Mouse (Mus musculus): Measurements from ENCODE around the gene Pitpnc1. TPM values are rescaled to one million over a fixed set of nuclear protein-coding genes. Genes with fewer than 3 reads are reported as not detected.
A peak's percentile ranks its signal among the peaks of the same experiment; 100 is the strongest.

Pitpnc1 gene
- polyA plus RNA-seq, 1 experiment from 2014 or later: 9.1 TPM

DNA sequence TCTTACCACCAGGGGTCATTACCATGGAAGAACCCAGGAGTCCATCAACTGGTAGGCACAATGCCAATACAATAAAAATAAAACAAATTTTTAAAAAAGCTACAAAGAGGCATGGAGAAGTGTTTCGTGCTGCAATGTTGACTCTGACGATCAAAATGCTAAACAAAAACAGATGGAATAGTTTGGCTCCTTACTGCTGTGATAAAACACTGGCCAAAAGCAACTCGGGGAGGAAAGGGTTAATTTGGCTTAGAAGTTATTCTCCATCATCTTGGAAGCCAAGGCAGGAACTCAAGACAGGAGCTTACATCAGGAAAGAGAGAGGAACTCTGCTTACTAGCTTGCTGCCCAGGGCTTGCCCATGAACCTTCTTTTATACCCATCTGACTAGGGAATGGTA, 32.4 kb downstream of the Pitpnc1 start:
- H3K9ac ChIP-seq (replicated peaks): no peak overlapping the region
- no peaks in the 10 kb centered on the region for H3K27me3 ChIP-seq (ENCODE audit: insufficient read depth, low read length)
- H3K4me1 ChIP-seq (ENCODE audit: insufficient read depth): peaks cover 6% of the 10 kb centered on the region; the same call in 1 of the 2 replicates
- ATAC-seq (no peak), DNase-seq (no peak)
- H3K9me3 ChIP-seq (ENCODE audit: low read length): no peaks in the 10 kb centered on the region
- no peak overlapping the region for H3K27ac ChIP-seq (ENCODE audit: low read depth)
- no peaks in the 10 kb centered on the region for H3K36me3 ChIP-seq (replicated peaks; ENCODE audit: insufficient read depth, low read length)
- TF ChIP-seq CTCF (IDR thresholded peaks at IDR 0.05; ENCODE audit: low read depth) (no peak), EP300 (IDR thresholded peaks at IDR 0.05; ENCODE audit: low read depth) (no peak)
- no peak overlapping the region for H3K4me2 ChIP-seq (ENCODE audit: low read depth, low read length)
- 88% methylated on average over 3 of the region's 3 CpGs for WGBS (ENCODE audit: insufficient replicate concordance)
- H3K4me3 ChIP-seq (ENCODE audit: low read depth, low read length): no peak overlapping the region

DNA sequence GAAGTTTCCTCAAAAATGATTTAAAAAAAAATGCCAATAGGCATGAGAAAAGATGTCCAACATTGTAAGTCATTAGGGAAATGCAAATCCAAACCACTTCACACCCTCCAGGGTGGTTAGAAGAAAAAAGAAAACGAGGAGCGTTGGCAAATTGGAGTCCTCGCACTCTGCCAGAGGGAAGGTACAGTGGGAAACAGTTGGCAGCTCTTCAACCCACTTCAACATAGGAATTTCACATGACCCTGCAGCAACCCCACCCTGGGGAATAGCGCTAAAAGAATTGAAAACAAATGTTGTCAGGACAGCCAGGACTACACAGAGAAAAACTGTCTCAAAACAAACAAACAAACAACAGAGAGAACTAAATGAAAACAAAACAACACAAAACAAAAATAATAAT, 32.8 kb downstream of the Pitpnc1 start:
- ATAC-seq (no peak), DNase-seq (no peak)
- WGBS (ENCODE audit: insufficient replicate concordance): 79% methylated on average over 4 of the region's 4 CpGs
- Histone ChIP-seq H3K4me1 (ENCODE audit: insufficient read depth) (peaks cover 6% of the 10 kb centered on the region; the same call in 1 of the 2 replicates), H3K9ac (replicated peaks) (no peak overlapping the region), H3K27me3 (ENCODE audit: insufficient read depth, low read length) (no peaks in the 10 kb centered on the region), H3K36me3 (replicated peaks; ENCODE audit: insufficient read depth, low read length) (no peaks in the 10 kb centered on the region), H3K4me3 (ENCODE audit: low read depth, low read length) (no peak overlapping the region), H3K9me3 (ENCODE audit: low read length) (no peaks in the 10 kb centered on the region), H3K4me2 (ENCODE audit: low read depth, low read length) (no peak overlapping the region), H3K27ac (ENCODE audit: low read depth) (no peak overlapping the region)
- TF ChIP-seq EP300 (IDR thresholded peaks at IDR 0.05; ENCODE audit: low read depth): no peak
- no peak for TF ChIP-seq CTCF (IDR thresholded peaks at IDR 0.05; ENCODE audit: low read depth)

DNA sequence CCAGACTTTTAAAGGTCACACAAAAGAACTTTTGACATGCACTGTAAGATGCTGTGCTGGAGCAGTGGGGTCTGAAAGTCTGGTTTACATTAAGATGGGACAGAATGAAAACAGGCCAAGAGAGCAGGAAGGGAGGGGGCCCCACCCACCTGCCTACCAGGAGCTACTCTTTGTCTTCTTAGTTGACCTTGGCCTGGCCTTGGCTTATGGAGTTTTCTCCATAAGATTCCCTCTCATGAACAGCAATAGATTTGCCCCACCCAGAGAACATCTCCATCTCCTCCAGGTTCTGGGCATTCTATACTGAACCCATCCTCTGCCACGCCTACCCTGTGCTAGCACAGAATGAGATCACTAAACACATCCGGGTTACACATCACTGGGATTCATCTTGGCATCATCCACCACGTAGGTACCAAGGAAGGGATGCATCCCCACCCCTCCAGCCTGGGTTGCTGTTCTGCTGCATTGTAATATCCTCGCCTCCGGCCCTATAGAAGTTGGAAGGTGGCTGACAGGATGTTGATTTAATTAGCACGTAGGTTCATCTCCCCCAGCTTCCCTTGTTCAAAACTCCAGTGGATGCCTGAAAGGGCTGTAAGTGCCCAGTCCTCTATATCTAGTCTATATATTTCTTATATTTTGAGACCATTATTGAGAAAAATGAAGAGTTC, 34.6 kb downstream of the Pitpnc1 start:
- H3K4me3 ChIP-seq (ENCODE audit: low read depth, low read length): no peak overlapping the region
- no peak overlapping the region for H3K9ac ChIP-seq (replicated peaks)
- no peaks in the 10 kb centered on the region for H3K27me3 ChIP-seq (ENCODE audit: insufficient read depth, low read length)
- no peaks in the 10 kb centered on the region for H3K36me3 ChIP-seq (replicated peaks; ENCODE audit: insufficient read depth, low read length)
- no peak for DNase-seq
- H3K27ac ChIP-seq (ENCODE audit: low read depth): no peak overlapping the region
- TF ChIP-seq CTCF (IDR thresholded peaks at IDR 0.05; ENCODE audit: low read depth): no peak
- TF ChIP-seq EP300 (IDR thresholded peaks at IDR 0.05; ENCODE audit: low read depth): no peak
- H3K4me1 ChIP-seq (ENCODE audit: insufficient read depth): peaks cover 11% of the 10 kb centered on the region
- no peak for ATAC-seq
- WGBS (ENCODE audit: insufficient replicate concordance): 88% methylated on average over 6 of the region's 6 CpGs
- H3K9me3 ChIP-seq (ENCODE audit: low read length): no peaks in the 10 kb centered on the region
- H3K4me2 ChIP-seq (ENCODE audit: low read depth, low read length): no peak overlapping the region

DNA sequence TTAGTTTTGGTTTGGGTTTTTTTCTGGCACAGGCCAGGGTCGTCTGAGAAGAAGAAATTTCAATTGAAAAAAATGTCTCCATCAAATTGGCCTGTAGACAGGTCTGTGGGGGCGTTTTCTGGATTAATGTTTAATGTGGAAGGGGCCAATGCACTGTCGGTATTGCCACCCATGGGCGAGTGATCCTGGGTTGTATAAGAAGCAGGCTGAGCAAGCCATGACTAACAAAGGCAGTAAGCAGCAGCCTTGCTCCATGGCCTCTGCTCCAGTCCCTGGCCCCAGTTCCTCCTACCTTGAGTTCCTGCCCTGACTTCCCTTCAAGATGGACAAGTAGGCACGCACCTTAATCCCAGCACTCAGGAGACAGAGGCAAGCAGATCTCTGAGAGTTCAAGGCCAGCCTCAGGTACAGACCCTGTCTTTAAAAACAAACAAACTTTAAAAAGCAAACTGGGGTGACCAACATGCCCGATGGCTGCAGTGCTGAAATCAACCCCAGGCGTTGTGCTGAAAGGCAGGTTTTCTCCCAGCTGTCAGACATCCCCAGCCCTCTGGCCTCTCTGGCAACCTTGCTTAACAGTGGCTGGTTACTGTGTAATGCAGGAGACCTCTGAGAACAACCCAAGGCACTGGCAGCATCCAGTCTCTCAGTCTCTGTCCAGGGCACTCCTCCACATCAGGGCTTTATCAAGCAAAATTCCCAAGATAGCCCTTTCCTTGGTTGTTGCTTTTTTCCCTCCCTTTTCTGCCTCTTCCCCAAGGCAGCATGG, 39.1 kb downstream of the Pitpnc1 start:
- no peaks in the 10 kb centered on the region for H3K36me3 ChIP-seq (replicated peaks; ENCODE audit: insufficient read depth, low read length)
- peaks cover 11% of the 10 kb centered on the region for H3K4me1 ChIP-seq (ENCODE audit: insufficient read depth)
- no peak overlapping the region for H3K4me3 ChIP-seq (ENCODE audit: low read depth, low read length)
- H3K27ac ChIP-seq (ENCODE audit: low read depth): peak overlapping the region; percentile 75
- H3K27me3 ChIP-seq (ENCODE audit: insufficient read depth, low read length): no peaks in the 10 kb centered on the region
- H3K9ac ChIP-seq (replicated peaks): no peak overlapping the region
- H3K9me3 ChIP-seq (ENCODE audit: low read length): no peaks in the 10 kb centered on the region
- DNase-seq (no peak), ATAC-seq (peak; percentile 66)
- WGBS (ENCODE audit: insufficient replicate concordance): 55% methylated on average over 7 of the region's 7 CpGs
- no peak overlapping the region for H3K4me2 ChIP-seq (ENCODE audit: low read depth, low read length)
- no peak for TF ChIP-seq CTCF (IDR thresholded peaks at IDR 0.05; ENCODE audit: low read depth)
- TF ChIP-seq EP300 (IDR thresholded peaks at IDR 0.05; ENCODE audit: low read depth): no peak

DNA sequence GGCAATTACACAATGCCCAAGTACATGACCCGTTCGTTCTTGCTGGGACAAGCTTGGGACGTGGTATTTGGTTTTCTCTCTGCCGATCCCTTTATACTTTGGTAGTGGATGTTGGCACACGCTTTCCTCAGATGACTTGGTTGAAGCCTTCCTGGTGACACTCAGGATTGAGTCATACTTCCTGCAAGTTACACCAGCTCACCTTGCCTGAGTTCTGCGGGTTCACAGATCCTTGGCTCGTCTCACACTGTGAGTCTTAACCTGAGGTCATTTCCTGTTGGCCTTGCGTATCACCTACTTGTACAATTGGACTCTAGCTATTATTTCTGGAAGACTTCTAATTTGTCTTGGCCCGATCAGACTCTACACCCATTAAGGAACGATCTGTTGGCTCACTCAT, 42.5 kb downstream of the Pitpnc1 start:
- TF ChIP-seq CTCF (IDR thresholded peaks at IDR 0.05; ENCODE audit: low read depth): no peak
- no peak for TF ChIP-seq EP300 (IDR thresholded peaks at IDR 0.05; ENCODE audit: low read depth)
- ATAC-seq (peak; percentile 36; the same call in 1 of the 2 replicates), DNase-seq (no peak)
- Histone ChIP-seq H3K36me3 (replicated peaks; ENCODE audit: insufficient read depth, low read length) (no peaks in the 10 kb centered on the region), H3K27ac (ENCODE audit: low read depth) (no peak overlapping the region), H3K9me3 (ENCODE audit: low read length) (no peaks in the 10 kb centered on the region), H3K9ac (replicated peaks) (no peak overlapping the region), H3K4me2 (ENCODE audit: low read depth, low read length) (no peak overlapping the region), H3K4me3 (ENCODE audit: low read depth, low read length) (no peak overlapping the region), H3K4me1 (ENCODE audit: insufficient read depth) (peaks cover 11% of the 10 kb centered on the region), H3K27me3 (ENCODE audit: insufficient read depth, low read length) (no peaks in the 10 kb centered on the region)
- 76% methylated on average over 10 of the region's 10 CpGs for WGBS (ENCODE audit: insufficient replicate concordance)

DNA sequence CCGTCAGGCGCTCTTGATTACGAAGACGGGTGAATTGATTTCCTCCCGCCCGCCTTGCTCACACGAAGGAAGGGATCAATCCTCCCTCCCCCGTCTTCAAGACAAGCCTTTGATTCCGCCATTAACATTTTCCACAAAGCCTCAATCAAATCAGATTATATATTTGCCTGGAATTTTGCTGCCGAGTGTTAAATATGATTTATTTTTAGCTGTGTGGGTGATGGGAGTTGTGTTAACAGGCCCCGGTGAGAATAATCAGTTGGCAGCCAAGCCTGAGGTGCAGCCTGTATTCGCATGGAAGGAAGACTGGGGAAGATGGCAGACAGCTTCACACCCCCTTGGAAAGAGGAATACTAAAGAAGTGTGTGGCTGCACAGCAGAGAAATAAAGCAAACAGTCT, 46.3 kb downstream of the Pitpnc1 start:
- no peak for ATAC-seq
- Histone ChIP-seq H3K36me3 (replicated peaks; ENCODE audit: insufficient read depth, low read length) (no peaks in the 10 kb centered on the region), H3K27me3 (ENCODE audit: insufficient read depth, low read length) (no peaks in the 10 kb centered on the region), H3K9ac (replicated peaks) (no peak overlapping the region), H3K4me3 (ENCODE audit: low read depth, low read length) (no peak overlapping the region), H3K9me3 (ENCODE audit: low read length) (no peaks in the 10 kb centered on the region), H3K27ac (ENCODE audit: low read depth) (no peak overlapping the region), H3K4me1 (ENCODE audit: insufficient read depth) (peaks cover 16% of the 10 kb centered on the region), H3K4me2 (ENCODE audit: low read depth, low read length) (no peak overlapping the region)
- WGBS (ENCODE audit: insufficient replicate concordance): 87% methylated on average over 12 of the region's 12 CpGs
- TF ChIP-seq CTCF (IDR thresholded peaks at IDR 0.05; ENCODE audit: low read depth): no peak
- no peak for TF ChIP-seq EP300 (IDR thresholded peaks at IDR 0.05; ENCODE audit: low read depth)
- DNase-seq: no peak
